Mouse (Mus musculus) myocyte (in vitro differentiated cells): ENCODE results near the gene Myl6b.

Source experiments
- E2F4 ChIP-seq: IDR thresholded peaks from one replicate; pipeline ENCODE4 v1.6.1; 2011; ENCODE audit warnings: mild to moderate bottlenecking, control low read depth, moderate library complexity; ENCODE audit not compliant: insufficient read depth
- POLR2A ChIP-seq: IDR thresholded peaks from one replicate; pipeline ENCODE4 v1.6.1; 2011; ENCODE audit warnings: low read depth, mild to moderate bottlenecking, control low read depth, moderate library complexity; ENCODE audit not compliant: insufficient read length
- USF1 ChIP-seq: IDR thresholded peaks from one replicate; pipeline ENCODE4 v1.6.1; 2011; ENCODE audit warnings: low read depth, mild to moderate bottlenecking, control low read depth, moderate library complexity

GRCm38 (mm10) chr10:128451014-128451413 lies 47.5 kb downstream of the Myl6b start:
- no peak for TF ChIP-seq POLR2A
- TF ChIP-seq E2F4: no peak
- TF ChIP-seq USF1: no peak
